6 mouse cellular contexts compared by ENCODE assay signal in genomic region chr4:88547986-88548385, GRCm38 (mm10).
"Had no signal": no experiment of that assay in that cellular context is flagged by ENCODE, and none has a peak within 500 bp of the region (broad histone marks: within the 10 kb centered on the region; RNA-seq: fewer than 3 reads in every experiment).

No protein-coding gene starts in this region.

- DNase-seq: kidney, postnatal 14 days; lung, embryonic 14.5 days; lung, postnatal 10 days; retina, postnatal 1 day; right cerebral cortex, postnatal 4 days; thymus, postnatal 4 days had no signal
